Mouse (Mus musculus): ENCODE data around the gene Unc5a.

- TF ChIP-seq CTCF (IDR thresholded peaks at IDR 0.05; ENCODE audit: control insufficient read depth, insufficient read depth, insufficient read length) (no peak), MAX (IDR thresholded peaks at IDR 0.05) (no peak), USF1 (IDR thresholded peaks at IDR 0.05; ENCODE audit: low read depth) (no peak), CEBPB (IDR thresholded peaks at IDR 0.05; ENCODE audit: low read depth) (no peak), MYOG (IDR thresholded peaks at IDR 0.05; ENCODE audit: control insufficient read depth, extremely low read depth, insufficient read length) (no peak), FOSL1 (IDR thresholded peaks at IDR 0.05; ENCODE audit: insufficient read depth, low read length, poor library complexity, severe bottlenecking) (no peak), MYOD1 (IDR thresholded peaks at IDR 0.05; ENCODE audit: control insufficient read depth, insufficient read length, low read depth) (no peak)
These were observed 38.2 kb downstream of the Unc5a start for GRCm38 (mm10) chr13:54987405-54987804.

Measured in C2C12 (cell line).